Mouse (Mus musculus) erythroblast, embryonic 14.5 days (primary cell): ENCODE results near the gene Armcx3.
"Not testable (repeated sequence)": the region's sequence is repeated elsewhere in the genome, so short reads cannot be mapped to it uniquely, and the experiment has no call there.

ENCODE experiments used
- GATA1 ChIP-seq: IDR thresholded peaks from 2 replicates; pipeline ENCODE4 v1.6.1; 2012; ENCODE audit warnings: low read length, inconsistent platforms, mixed read lengths
- TAL1 ChIP-seq: IDR thresholded peaks from 3 replicates; pipeline ENCODE4 v1.6.1; 2012; ENCODE audit warnings: low read length, inconsistent platforms, mixed read lengths

DNA sequence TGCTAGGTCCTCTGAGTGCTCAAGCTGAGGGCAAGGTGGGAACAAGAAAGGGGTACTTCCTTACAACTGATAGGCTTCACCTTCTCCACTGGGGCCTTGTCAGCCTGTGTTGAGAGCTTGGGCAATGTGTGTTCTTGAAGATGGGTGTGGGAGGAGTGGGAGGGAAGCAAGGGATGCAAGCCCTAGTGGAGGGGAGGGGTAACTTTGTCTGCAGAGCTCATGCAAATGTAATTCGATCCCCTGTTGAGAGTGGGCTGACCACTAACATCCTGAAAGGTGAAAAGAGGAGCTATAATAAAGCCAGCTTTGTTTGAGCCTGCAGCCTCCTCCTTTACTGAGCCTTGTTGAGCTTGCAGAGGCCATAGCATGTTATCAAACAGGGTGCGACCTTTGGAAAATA lies 32.6 kb upstream of the Armcx3 start:
- not testable (repeated sequence) for TF ChIP-seq GATA1, TAL1
